Mouse (Mus musculus) adrenal gland, adult 8-10 months (tissue): ENCODE measurements around the gene Tbc1d2b. TPM values are rescaled to one million over a fixed set of nuclear protein-coding genes. Genes with fewer than 3 reads are reported as not detected.

ENCODE experiments used
- DNase-seq: peaks from one replicate; pipeline ENCODE4 v3.0.0; 2022
- total RNA-seq, 4 experiments: library from RNA; stranded (reverse); gene quantifications; 2 replicates each; pipeline ENCODE4 v1.2.4; 2022

Tbc1d2b gene
- 10 to 100 TPM; 28.0 to 49.4 (median 37.7) TPM for total RNA-seq

GRCm38 (mm10) chr9:90270193-90270943 lies at the start of gene Tbc1d2b:
Gene Tbc1d2b (minus strand): TSS chr9:90270804.
- peak; percentile 47 for DNase-seq

- DNase-seq, result no peak
Observed at GRCm38 (mm10) chr9:90316300-90316699, 45.7 kb upstream of the Tbc1d2b start.

GRCm38 (mm10) chr9:90315662-90316061 lies 45.1 kb upstream of the Tbc1d2b start:
- DNase-seq, result no peak

GRCm38 (mm10) chr9:90304254-90304653 lies 33.6 kb upstream of the Tbc1d2b start:
- DNase-seq, result no peak

GRCm38 (mm10) chr9:90303101-90303835 lies 32.7 kb upstream of the Tbc1d2b start:
- DNase-seq, result peak; percentile 13

- DNase-seq, result no peak
Observed at GRCm38 (mm10) chr9:90302670-90303069, 32.1 kb upstream of the Tbc1d2b start.

- DNase-seq, result no peak
Observed at GRCm38 (mm10) chr9:90301081-90301688, 30.6 kb upstream of the Tbc1d2b start.

- no peak for DNase-seq
Observed at GRCm38 (mm10) chr9:90297637-90298036, 27.0 kb upstream of the Tbc1d2b start.

GRCm38 (mm10) chr9:90293641-90294398 lies 23.2 kb upstream of the Tbc1d2b start:
- no peak for DNase-seq

GRCm38 (mm10) chr9:90278397-90278796 lies 7.8 kb upstream of the Tbc1d2b start:
- DNase-seq, result no peak

GRCm38 (mm10) chr9:90277884-90278283 lies 7.3 kb upstream of the Tbc1d2b start:
- no peak for DNase-seq

GRCm38 (mm10) chr9:90276779-90277178 lies 6.2 kb upstream of the Tbc1d2b start:
- no peak for DNase-seq

- no peak for DNase-seq
Observed at GRCm38 (mm10) chr9:90275906-90276305, 5.3 kb upstream of the Tbc1d2b start.

- DNase-seq, result no peak
Observed at GRCm38 (mm10) chr9:90275500-90275899, 4.9 kb upstream of the Tbc1d2b start.

- no peak for DNase-seq
Observed at GRCm38 (mm10) chr9:90274516-90274915, 3.9 kb upstream of the Tbc1d2b start.

GRCm38 (mm10) chr9:90272346-90272745 lies 1.7 kb upstream of the Tbc1d2b start:
- no peak for DNase-seq

- no peak for DNase-seq
Observed at GRCm38 (mm10) chr9:90271541-90272090, 1.0 kb upstream of the Tbc1d2b start.

- DNase-seq, result no peak
Observed at GRCm38 (mm10) chr9:90270944-90271295, 316 bp upstream of the Tbc1d2b start.

- DNase-seq, result peak; percentile 72
Observed at GRCm38 (mm10) chr9:90269011-90269681, 1.5 kb downstream of the Tbc1d2b start.

- DNase-seq, result no peak
Observed at GRCm38 (mm10) chr9:90266926-90267325, 3.7 kb downstream of the Tbc1d2b start.

- DNase-seq, result no peak
Observed at GRCm38 (mm10) chr9:90266059-90266458, 4.5 kb downstream of the Tbc1d2b start.
